Mouse (Mus musculus) embryo, embryonic 10 days (tissue): ENCODE data around the gene Chchd10.

Source experiments
- DNase-seq: peaks from one replicate; pipeline ENCODE4 v3.0.0-alpha.2; 2015; ENCODE audit warnings: low spot score

Chchd10 gene

DNA sequence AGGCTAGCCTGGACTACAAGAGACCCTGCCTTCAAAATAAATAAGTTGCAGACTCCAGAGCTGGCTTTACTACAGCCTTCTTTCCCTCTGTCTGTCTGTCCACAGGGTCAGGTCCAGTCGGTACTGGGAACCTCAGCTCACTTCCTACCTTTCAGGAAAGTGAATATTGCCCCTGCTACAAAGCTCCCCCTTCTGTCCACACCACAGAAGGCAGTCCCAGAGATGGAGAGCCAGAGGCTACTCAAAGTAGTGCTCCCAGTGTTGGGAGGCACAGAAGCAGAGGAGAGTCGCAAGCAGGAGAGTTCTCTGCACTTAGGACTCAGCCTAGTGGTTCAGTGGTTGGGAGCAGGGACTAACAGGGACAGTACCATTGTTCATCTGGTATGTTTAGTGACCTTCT, 8.6 kb upstream of the Chchd10 start:
- DNase-seq = no peak

- DNase-seq = no peak
Measured at GRCm38 (mm10) chr10:75926396-75926795, 6.5 kb upstream of the Chchd10 start.

DNA sequence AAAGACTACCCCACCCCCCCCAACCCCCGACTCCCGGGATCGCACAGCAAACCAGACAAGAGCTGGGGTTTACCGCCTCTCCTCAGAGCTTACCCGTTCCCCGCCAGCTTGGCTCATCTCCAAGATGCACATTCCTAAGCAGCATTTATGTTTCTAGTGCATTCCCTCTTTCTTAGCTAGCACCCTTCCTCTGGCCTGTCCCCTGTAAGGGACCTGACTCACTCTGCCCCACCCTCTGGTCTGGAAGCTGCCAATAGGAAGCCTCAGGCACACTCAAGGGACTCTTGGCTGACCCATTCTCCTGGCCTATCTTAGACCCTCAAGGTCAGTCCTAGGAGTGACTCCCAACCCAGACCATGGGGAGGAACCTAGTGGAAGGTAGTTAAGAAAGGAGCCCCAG, 2.6 kb upstream of the Chchd10 start:
- no peak for DNase-seq

GRCm38 (mm10) chr10:75931311-75931710, 1.6 kb upstream of the Chchd10 start:
- DNase-seq = no peak

DNA sequence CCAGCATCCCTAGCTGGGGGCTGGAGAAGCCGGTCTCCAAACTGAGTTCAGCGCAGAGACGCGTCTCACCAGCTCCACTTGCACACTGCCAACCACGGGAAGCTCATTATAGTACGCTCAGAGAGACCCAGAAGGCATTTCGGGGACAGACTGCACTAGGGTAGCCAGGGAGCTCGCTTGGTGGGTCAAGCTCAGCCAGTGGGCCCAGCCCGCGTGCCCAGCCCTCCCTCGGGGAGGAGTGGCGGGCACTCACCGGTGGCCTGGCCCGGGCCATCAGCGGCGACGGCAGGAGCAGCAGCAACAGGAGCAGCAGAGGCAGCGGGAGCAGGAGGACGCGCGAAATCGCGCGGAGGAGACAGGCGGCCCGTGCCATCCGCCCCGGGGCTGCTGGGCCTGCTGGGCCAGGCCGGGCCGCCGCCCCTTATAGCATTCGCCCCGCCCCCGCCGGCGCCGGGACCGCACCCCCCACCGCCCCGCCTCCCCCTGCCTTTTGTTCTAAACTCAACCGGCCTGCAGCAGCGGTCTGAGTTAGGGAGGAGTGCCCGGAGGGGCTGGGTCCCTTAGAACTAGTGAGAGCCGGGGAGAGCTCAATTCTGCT, 750 bp upstream of the Chchd10 start:
- peak; percentile 65 for DNase-seq

DNA sequence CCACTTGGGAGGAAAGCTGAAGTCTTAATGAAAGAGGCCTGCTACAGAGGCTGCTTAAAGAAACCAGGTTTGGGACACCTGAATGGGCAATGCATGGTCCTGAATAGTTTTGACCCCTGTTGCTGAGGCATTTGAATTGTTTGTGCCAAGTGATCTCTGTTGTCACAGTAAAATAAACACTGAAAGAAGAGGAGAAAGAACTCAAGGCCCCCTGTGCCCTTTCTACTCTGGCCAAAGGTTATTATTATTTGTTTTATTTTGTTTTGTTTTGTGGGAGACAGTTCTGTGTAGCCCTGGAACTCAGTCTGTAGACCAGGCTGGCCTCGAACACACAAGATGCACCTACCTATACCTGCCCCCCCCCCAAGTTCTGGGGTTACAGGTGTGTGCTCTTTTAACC, 2.1 kb downstream of the Chchd10 start:
- DNase-seq = no peak

DNA sequence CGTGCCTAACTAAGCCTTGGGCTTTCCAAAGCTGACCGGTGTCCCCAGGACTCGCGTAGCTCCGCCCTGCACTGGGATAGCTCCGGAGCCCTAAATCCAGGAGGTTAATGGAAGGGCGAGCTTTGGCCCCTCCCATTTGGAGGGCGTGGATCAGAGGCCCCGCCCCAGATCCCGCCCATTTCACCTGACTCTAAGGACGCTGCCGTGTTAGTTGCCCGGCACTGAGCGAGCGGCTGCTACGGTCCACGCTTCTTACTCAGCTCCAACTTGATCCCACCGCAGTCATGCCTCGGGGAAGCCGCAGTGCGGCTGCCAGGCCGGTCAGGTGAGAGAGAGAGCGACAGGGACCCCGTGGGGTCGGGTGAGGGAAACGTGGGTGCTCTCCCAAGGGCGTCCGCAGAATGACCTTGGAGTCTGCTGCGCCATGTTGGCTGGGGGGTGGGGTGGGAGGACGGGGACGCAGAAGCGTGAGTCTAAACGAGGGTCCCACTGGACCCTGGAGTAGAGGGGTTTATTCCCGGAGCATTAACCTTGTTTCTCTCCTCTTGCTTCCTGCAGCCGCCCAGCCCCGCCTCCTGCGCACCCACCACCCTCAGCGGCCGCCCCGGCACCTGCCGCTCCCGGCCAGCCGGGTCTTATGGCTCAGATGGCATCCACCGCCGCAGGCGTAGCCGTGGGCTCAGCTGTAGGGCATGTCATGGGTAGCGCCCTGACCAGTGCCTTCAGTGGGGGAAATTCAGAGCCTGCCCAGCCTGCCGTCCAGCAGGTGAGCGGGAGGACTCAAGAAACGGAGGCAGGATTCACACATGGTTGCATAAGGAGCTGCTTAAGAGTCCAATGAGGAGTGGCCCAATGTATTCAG, 3.0 kb downstream of the Chchd10 start, which contains the start of gene Mmp11:
TSS of gene Mmp11 (minus strand) at position 817 of the 862 bp plus-strand sequence.
- peak; percentile 84 for DNase-seq

GRCm38 (mm10) chr10:75936909-75937667, 4.2 kb downstream of the Chchd10 start:
- DNase-seq = no peak

- DNase-seq = no peak
Measured at GRCm38 (mm10) chr10:75937851-75938643, 5.1 kb downstream of the Chchd10 start.

- DNase-seq = no peak
Measured at GRCm38 (mm10) chr10:75939481-75940234, 6.7 kb downstream of the Chchd10 start.

DNA sequence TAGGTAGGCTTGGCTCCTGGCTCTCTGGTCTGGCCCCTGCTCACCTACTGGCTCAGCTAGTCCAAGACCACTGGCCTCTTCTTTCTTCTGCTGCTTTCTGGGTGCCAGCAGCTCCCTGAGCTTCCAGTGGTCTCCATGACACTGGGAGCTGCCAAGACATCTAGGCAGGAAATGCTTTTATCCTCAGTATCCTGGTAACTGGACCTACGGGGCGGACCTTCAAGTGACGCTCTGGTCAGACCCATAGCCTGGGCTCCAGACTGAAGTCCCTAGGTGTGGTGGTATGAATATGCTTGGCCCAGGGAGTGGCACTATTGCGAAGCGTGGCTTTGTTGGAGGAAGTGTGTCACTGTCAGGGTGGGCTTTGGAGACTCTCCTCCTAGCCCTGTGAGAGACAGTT, 7.6 kb downstream of the Chchd10 start, which contains the start of gene Gm867:
TSS of gene Gm867 (minus strand) at position 153 of the 400 bp plus-strand sequence.
- no peak for DNase-seq

- no peak for DNase-seq
Measured at GRCm38 (mm10) chr10:75941042-75941824, 8.3 kb downstream of the Chchd10 start.

- no peak for DNase-seq
Measured at GRCm38 (mm10) chr10:75942736-75943477, 10.0 kb downstream of the Chchd10 start, which contains the start of gene Vpreb3. Gene Vpreb3, plus strand, starts transcription at chr10:75943057.

GRCm38 (mm10) chr10:75944066-75944772, 11.3 kb downstream of the Chchd10 start:
- DNase-seq = no peak

DNA sequence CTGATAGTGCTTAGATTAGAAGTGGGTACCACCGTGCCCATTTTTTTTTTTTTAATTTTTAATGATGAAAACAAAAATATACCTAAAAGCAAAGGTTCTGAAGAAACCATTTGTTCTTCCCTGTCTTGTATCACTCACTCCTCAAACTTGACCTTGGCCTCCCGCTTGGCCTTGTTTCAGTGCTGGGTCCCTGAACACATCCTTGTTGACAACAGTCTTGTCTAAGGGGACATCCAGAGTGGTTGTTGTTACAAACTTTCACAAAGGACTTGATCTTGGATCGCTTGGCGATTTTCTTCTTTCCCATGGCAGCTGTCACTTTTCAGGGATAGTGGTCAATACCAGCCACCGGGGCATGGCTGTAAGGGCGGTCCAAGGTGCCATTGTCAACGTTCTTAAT, 12.3 kb downstream of the Chchd10 start:
- no peak for DNase-seq

GRCm38 (mm10) chr10:75945896-75946295, 13.0 kb downstream of the Chchd10 start:
- DNase-seq = no peak

DNA sequence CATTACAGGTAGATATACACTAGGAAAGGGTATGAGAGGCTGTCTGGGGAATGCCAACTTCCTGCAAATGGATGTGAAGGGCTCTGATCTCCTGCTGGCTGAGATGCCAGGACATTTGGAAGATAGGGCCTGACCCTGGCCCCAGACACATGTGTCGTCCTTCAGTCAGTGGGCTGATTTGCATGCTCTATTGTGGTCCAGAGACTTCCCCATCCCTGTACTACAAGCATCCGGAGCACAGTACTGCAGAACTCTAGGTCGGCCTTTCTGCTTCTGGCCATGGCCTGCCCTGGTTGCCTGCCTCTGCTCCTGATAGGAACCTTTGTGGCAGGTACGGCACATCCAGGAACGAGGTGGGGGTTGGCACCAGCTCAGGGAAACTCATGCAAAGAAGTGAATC, 15.1 kb downstream of the Chchd10 start:
- DNase-seq = no peak
